17 mouse cellular contexts compared by ENCODE assay signal in the genomic region with DNA sequence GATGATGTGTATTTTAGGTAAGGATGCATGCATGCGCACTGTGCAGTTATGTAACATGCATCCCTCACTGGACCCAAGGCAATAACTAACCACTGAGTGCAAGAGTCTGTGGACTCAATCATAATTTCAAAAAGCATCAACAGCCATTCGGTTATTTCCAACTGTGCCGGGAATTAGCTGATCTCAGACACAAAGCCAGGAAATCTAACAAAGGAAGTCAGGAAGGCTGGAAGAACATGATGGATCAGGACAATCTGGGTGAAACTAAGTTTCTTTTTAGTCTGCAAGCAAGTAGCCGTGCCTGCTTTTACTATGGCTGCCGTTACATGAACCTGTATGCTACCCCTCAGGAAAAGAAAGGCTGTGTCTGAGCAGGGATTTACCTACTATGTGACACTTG.
DNase-seq lines count a peak whose midpoint lies in the region; ATAC-seq and TF ChIP-seq lines count a peak whose summit lies in the region.
"Had no signal": no experiment of that assay in that cellular context is flagged by ENCODE, and none has a peak within 500 bp of the region (broad histone marks: within the 10 kb centered on the region; RNA-seq: fewer than 3 reads in every experiment).

No protein-coding gene starts in this region.

- peaks cover 9% of the 10 kb centered on the region for H3K4me1 ChIP-seq in forebrain, embryonic 12.5 days
- H3K4me1 ChIP-seq in forebrain, embryonic 11.5 days (replicated peaks; ENCODE audit: control insufficient read depth, insufficient read depth, low read length), result no peaks in the 10 kb centered on the region
- peaks cover 10% of the 10 kb centered on the region; the same call in 1 of the 2 replicates for H3K4me1 ChIP-seq in hindbrain, embryonic 10.5 days (replicated peaks)
- H3K4me1 ChIP-seq in hindbrain, embryonic 13.5 days (replicated peaks), result peaks cover 20% of the 10 kb centered on the region
- H3K4me1 ChIP-seq in liver, adult 2 months (ENCODE audit: control insufficient read depth, insufficient read depth, low read length), result peaks cover 6% of the 10 kb centered on the region
- H3K4me1 ChIP-seq in heart, embryonic 16.5 days (ENCODE audit: control insufficient read depth, insufficient read depth, low read length), result no peaks in the 10 kb centered on the region; the same call in 1 of the 2 replicates
- H3K4me1 ChIP-seq: embryonic facial prominence, embryonic 13.5 days had no signal

- no peak overlapping the region for H3K4me2 ChIP-seq in forebrain, embryonic 12.5 days
- H3K4me2 ChIP-seq in forebrain, embryonic 11.5 days (ENCODE audit: low read depth, low read length, severe bottlenecking), result no peak overlapping the region
- no peak overlapping the region for H3K4me2 ChIP-seq in hindbrain, embryonic 13.5 days
- H3K4me2 ChIP-seq in heart, embryonic 16.5 days (ENCODE audit: low read depth, low read length), result no peak overlapping the region
- H3K4me2 ChIP-seq: embryonic facial prominence, embryonic 13.5 days; midbrain, embryonic 15.5 days; neural tube, embryonic 13.5 days had no signal

- no peak for TF ChIP-seq CTCF in liver, adult 2 months (IDR thresholded peaks at IDR 0.05; ENCODE audit: low read depth, low read length)

- peak overlapping the region; percentile 36; the same call in 1 of the 2 replicates for H3K27ac ChIP-seq in forebrain, embryonic 12.5 days
- H3K27ac ChIP-seq in forebrain, embryonic 11.5 days (ENCODE audit: low read depth, low read length), result no peak overlapping the region
- H3K27ac ChIP-seq in hindbrain, embryonic 10.5 days, result 0 out of 2 replicates have a peak overlapping the region, but pooled peaks have one; percentile 23
- H3K27ac ChIP-seq in hindbrain, embryonic 13.5 days, result no peak overlapping the region
- H3K27ac ChIP-seq in liver, adult 2 months (replicated peaks; ENCODE audit: insufficient read depth, low read depth, low read length), result peak overlapping the region; percentile 48
- H3K27ac ChIP-seq in heart, embryonic 16.5 days (ENCODE audit: low read length), result peak overlapping the region; percentile 68
- H3K27ac ChIP-seq: embryonic facial prominence, embryonic 13.5 days; midbrain, embryonic 15.5 days; neural tube, embryonic 13.5 days had no signal

- peaks cover 18% of the 10 kb centered on the region for H3K79me2 ChIP-seq in liver, adult 2 months (ENCODE audit: control insufficient read depth, insufficient read depth, low read length)

- H3K27me3 ChIP-seq in forebrain, embryonic 12.5 days, result no peaks in the 10 kb centered on the region
- no peaks in the 10 kb centered on the region for H3K27me3 ChIP-seq in forebrain, embryonic 11.5 days (ENCODE audit: control insufficient read depth, insufficient read depth, low read length)
- H3K27me3 ChIP-seq in hindbrain, embryonic 10.5 days (ENCODE audit: insufficient read depth, poor library complexity, severe bottlenecking), result no peaks in the 10 kb centered on the region
- H3K27me3 ChIP-seq in hindbrain, embryonic 13.5 days, result no peaks in the 10 kb centered on the region
- no peaks in the 10 kb centered on the region for H3K27me3 ChIP-seq in liver, adult 2 months (ENCODE audit: control insufficient read depth, insufficient read depth, low read length)
- H3K27me3 ChIP-seq in heart, embryonic 16.5 days (ENCODE audit: control insufficient read depth, insufficient read depth, low read length), result no peaks in the 10 kb centered on the region
- H3K27me3 ChIP-seq: embryonic facial prominence, embryonic 13.5 days; midbrain, embryonic 15.5 days; neural tube, embryonic 13.5 days had no signal

- H3K9me3 ChIP-seq in forebrain, embryonic 12.5 days, result no peaks in the 10 kb centered on the region
- H3K9me3 ChIP-seq in forebrain, embryonic 11.5 days (ENCODE audit: control insufficient read depth, low read length), result no peaks in the 10 kb centered on the region
- H3K9me3 ChIP-seq in hindbrain, embryonic 10.5 days, result no peaks in the 10 kb centered on the region
- H3K9me3 ChIP-seq in hindbrain, embryonic 13.5 days, result no peaks in the 10 kb centered on the region
- H3K9me3 ChIP-seq in heart, embryonic 16.5 days (replicated peaks; ENCODE audit: control insufficient read depth, low read length), result no peaks in the 10 kb centered on the region
- H3K9me3 ChIP-seq: embryonic facial prominence, embryonic 13.5 days; midbrain, embryonic 15.5 days; neural tube, embryonic 13.5 days had no signal

- no peak overlapping the region for H3K9ac ChIP-seq in forebrain, embryonic 12.5 days
- no peak overlapping the region for H3K9ac ChIP-seq in forebrain, embryonic 11.5 days (ENCODE audit: low read length)
- no peak overlapping the region for H3K9ac ChIP-seq in hindbrain, embryonic 13.5 days
- H3K9ac ChIP-seq in liver, adult 2 months (ENCODE audit: low read depth, low read length), result no peak overlapping the region
- H3K9ac ChIP-seq in heart, embryonic 16.5 days (ENCODE audit: low read length), result no peak overlapping the region
- H3K9ac ChIP-seq: embryonic facial prominence, embryonic 13.5 days; midbrain, embryonic 15.5 days; neural tube, embryonic 13.5 days had no signal

- H3K4me3 ChIP-seq in forebrain, embryonic 12.5 days (replicated peaks), result no peak overlapping the region
- no peak overlapping the region for H3K4me3 ChIP-seq in forebrain, embryonic 11.5 days (ENCODE audit: low read depth, low read length)
- H3K4me3 ChIP-seq in hindbrain, embryonic 10.5 days, result no peak overlapping the region
- no peak overlapping the region for H3K4me3 ChIP-seq in hindbrain, embryonic 13.5 days
- H3K4me3 ChIP-seq in liver, adult 2 months (ENCODE audit: insufficient read depth, low read depth, low read length), result no peak overlapping the region
- no peak overlapping the region for H3K4me3 ChIP-seq in heart, embryonic 16.5 days (ENCODE audit: low read length)
- H3K4me3 ChIP-seq: embryonic facial prominence, embryonic 13.5 days; midbrain, embryonic 15.5 days; neural tube, embryonic 13.5 days had no signal

- DNase-seq in forebrain, embryonic 11.5 days (ENCODE audit: low spot score), result no peak
- DNase-seq in hindbrain, embryonic 10.5 days (ENCODE audit: low spot score), result no peak
- no peak for DNase-seq in liver, adult 2 months (ENCODE audit: extremely low read depth, low read depth, low spot score)
- DNase-seq in liver, result no peak
- no peak for DNase-seq in thymus, postnatal 36 days
- DNase-seq: adrenal gland, adult 8-10 months; cerebellum, postnatal 25 days; lung, postnatal 14 days; spleen, adult 18-20 months; thymus, adult 2 months had no signal

- WGBS in forebrain, embryonic 12.5 days, result 80% methylated on average over 5 of the region's 5 CpGs
- WGBS in forebrain, embryonic 11.5 days, result 73% methylated on average over 5 of the region's 5 CpGs
- WGBS in hindbrain, embryonic 10.5 days, result 83% methylated on average over 5 of the region's 5 CpGs
- WGBS in hindbrain, embryonic 13.5 days, result 73% methylated on average over 5 of the region's 5 CpGs
- WGBS in liver, adult 2 months, result 82% methylated on average over 5 of the region's 5 CpGs
- WGBS in heart, embryonic 16.5 days, result 83% methylated on average over 5 of the region's 5 CpGs

- no peak for ATAC-seq in forebrain, embryonic 12.5 days (ENCODE audit: low FRiP score)
- no peak for ATAC-seq in forebrain, embryonic 11.5 days (replicated peaks; ENCODE audit: low FRiP score)
- no peak for ATAC-seq in hindbrain, embryonic 13.5 days (ENCODE audit: low FRiP score)
- no peak for ATAC-seq in heart, embryonic 16.5 days (replicated peaks; ENCODE audit: extremely low read depth, insufficient read depth, low FRiP score)
- ATAC-seq: intestine, embryonic 16.5 days; midbrain, embryonic 15.5 days had no signal

- peaks cover 29% of the 10 kb centered on the region for H3K36me3 ChIP-seq in forebrain, embryonic 12.5 days (replicated peaks)
- no peaks in the 10 kb centered on the region for H3K36me3 ChIP-seq in forebrain, embryonic 11.5 days (ENCODE audit: control insufficient read depth, insufficient read depth, low read length)
- H3K36me3 ChIP-seq in hindbrain, embryonic 10.5 days, result peaks cover 40% of the 10 kb centered on the region
- peaks cover 26% of the 10 kb centered on the region for H3K36me3 ChIP-seq in hindbrain, embryonic 13.5 days
- peaks cover 5% of the 10 kb centered on the region for H3K36me3 ChIP-seq in liver, adult 2 months (ENCODE audit: control insufficient read depth, insufficient read depth, low read length)
- H3K36me3 ChIP-seq in heart, embryonic 16.5 days (ENCODE audit: control insufficient read depth, insufficient read depth), result peaks cover 14% of the 10 kb centered on the region

- TF ChIP-seq POLR2A in liver, adult 2 months (IDR thresholded peaks at IDR 0.05; ENCODE audit: extremely low read depth, insufficient read depth, low read length), result no peak

Comparison
In these comparisons a context has a peak if more than half of its experiments do, and no peak if none do; other contexts are left out.
1. H3K27ac ChIP-seq: peak in forebrain, embryonic 12.5 days (single experiment), hindbrain, embryonic 10.5 days (single experiment), liver, adult 2 months (single experiment) and heart, embryonic 16.5 days (single experiment); none in forebrain, embryonic 11.5 days (single experiment) and hindbrain, embryonic 13.5 days (single experiment).